Mouse (Mus musculus): ENCODE measurements around the gene Olfr191. TPM values are rescaled to one million over a fixed set of nuclear protein-coding genes. Genes with fewer than 3 reads are reported as not detected.
"Not testable (repeated sequence)": the region's sequence is repeated elsewhere in the genome, so short reads cannot be mapped to it uniquely, and the experiment has no call there.

Olfr191 gene
- polyA plus RNA-seq (2014; fragmentation: Nextera tagmentation; extraction: Ambion mirVana) = not detected in 2 replicates

DNA sequence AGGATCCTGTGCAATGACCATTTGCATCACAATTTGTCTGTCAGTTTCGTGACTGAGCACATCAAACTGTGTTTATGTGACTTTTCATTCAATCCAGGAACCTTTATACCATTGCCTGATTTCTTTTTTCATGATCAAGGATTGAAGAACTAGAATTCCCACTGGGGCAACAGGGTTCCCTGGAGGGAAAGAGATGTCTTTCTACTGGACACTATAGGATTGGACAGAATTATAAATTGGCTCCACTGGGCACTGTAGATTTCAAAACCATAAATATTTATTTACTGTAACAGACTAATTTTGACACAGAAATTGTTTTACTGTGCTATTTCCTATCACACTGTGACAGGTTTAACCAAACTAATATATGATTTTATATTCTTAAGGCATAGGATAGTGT, at the start of gene Olfr191:
Gene Olfr191 (minus strand): TSS at position 101 of the 400 bp plus-strand sequence.
- 71% methylated on average over 1 of the region's 1 CpGs for WGBS

DNA sequence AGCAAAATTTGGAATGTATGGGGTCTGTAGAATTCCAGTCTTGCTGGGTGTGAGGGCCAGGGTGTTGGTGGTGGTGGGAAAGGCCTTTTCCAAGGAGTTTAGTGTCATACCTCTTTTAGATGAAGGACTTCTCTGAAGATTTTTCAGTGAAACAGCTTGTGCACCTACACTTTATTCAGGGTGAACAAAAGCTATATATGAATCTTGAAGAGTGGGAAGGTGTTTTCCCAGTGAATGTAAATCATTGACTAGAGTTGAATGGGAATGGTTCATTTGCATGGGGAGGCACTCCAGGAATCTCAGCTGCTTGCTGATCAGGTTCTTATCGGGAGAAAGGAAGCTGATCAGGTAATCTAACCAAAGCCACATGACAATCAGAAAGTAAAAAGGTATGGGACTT, 41.1 kb upstream of the Olfr191 start:
- Histone ChIP-seq H3K9me3 (ENCODE audit: control insufficient read depth, low read length) (no peaks in the 10 kb centered on the region), H3K4me3 (ENCODE audit: low read depth, low read length) (no peak overlapping the region), H3K36me3 (ENCODE audit: control insufficient read depth, insufficient read depth, low read length) (no peaks in the 10 kb centered on the region), H3K9ac (ENCODE audit: low read length) (no peak overlapping the region), H3K27ac (replicated peaks; ENCODE audit: low read depth, low read length) (no peak overlapping the region), H3K4me2 (ENCODE audit: low read depth, severe bottlenecking) (no peak overlapping the region), H3K27me3 (ENCODE audit: control insufficient read depth, insufficient read depth, low read length) (no peaks in the 10 kb centered on the region), H3K4me1 (ENCODE audit: control insufficient read depth, insufficient read depth, low read length) (no peaks in the 10 kb centered on the region)
- ATAC-seq (ENCODE audit: insufficient number of reproducible peaks, low FRiP score, low TSS enrichment, low read depth) (no peak), DNase-seq (ENCODE audit: low spot score) (no peak)
- 100% methylated on average over 1 of the region's 1 CpGs for WGBS

More for the DNA sequence above, at the start of gene Olfr191:
- not testable (repeated sequence) for H3K4me1 ChIP-seq (ENCODE audit: control insufficient read depth, insufficient read depth, low read length); H3K27ac ChIP-seq (replicated peaks; ENCODE audit: low read depth, low read length); ATAC-seq (ENCODE audit: insufficient number of reproducible peaks, low FRiP score, low TSS enrichment, low read depth); H3K9me3 ChIP-seq (ENCODE audit: control insufficient read depth, low read length); H3K36me3 ChIP-seq (ENCODE audit: control insufficient read depth, insufficient read depth, low read length); H3K4me3 ChIP-seq (ENCODE audit: low read depth, low read length); H3K4me2 ChIP-seq (ENCODE audit: low read depth, severe bottlenecking); H3K27me3 ChIP-seq (ENCODE audit: control insufficient read depth, insufficient read depth, low read length); DNase-seq (ENCODE audit: low spot score); H3K9ac ChIP-seq (ENCODE audit: low read length)

DNA sequence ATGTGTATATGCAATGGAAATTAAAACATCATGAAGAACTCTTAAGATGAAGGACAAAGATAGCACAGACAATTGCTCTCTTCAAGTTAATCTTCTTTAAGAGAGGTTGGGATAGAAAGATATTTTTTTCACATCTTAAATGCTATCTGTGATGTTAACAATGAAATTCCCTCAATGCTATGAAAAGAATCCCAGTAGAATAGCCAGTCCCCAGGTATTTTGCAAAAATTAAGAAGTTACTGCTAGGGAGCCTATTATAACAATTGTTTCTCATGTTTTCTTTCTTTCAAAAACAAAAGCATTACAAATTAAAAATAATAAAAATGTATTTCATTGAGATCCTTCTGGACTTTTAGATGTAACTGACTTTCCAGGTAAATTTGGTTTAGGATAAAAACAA, 31.3 kb upstream of the Olfr191 start, which contains the start of gene Olfr194:
Gene Olfr194 (minus strand): TSS at position 101 of the 400 bp plus-strand sequence.
- no peak for DNase-seq (ENCODE audit: low spot score)
- no peak within 1 kb of the TSS for H3K4me3 ChIP-seq (ENCODE audit: low read depth, low read length)
- no peaks in the 10 kb centered on the region for H3K36me3 ChIP-seq (ENCODE audit: control insufficient read depth, insufficient read depth, low read length)
- H3K9ac ChIP-seq (ENCODE audit: low read length) = no peak within 1 kb of the TSS
- no peaks in the 10 kb centered on the region for H3K27me3 ChIP-seq (ENCODE audit: control insufficient read depth, insufficient read depth, low read length)
- no peaks in the 10 kb centered on the region for H3K4me1 ChIP-seq (ENCODE audit: control insufficient read depth, insufficient read depth, low read length)
- no peak for ATAC-seq (ENCODE audit: insufficient number of reproducible peaks, low FRiP score, low TSS enrichment, low read depth)
- H3K27ac ChIP-seq (replicated peaks; ENCODE audit: low read depth, low read length) = no peak within 1 kb of the TSS
- no peak within 1 kb of the TSS for H3K4me2 ChIP-seq (ENCODE audit: low read depth, severe bottlenecking)
- no peaks in the 10 kb centered on the region for H3K9me3 ChIP-seq (ENCODE audit: control insufficient read depth, low read length)

DNA sequence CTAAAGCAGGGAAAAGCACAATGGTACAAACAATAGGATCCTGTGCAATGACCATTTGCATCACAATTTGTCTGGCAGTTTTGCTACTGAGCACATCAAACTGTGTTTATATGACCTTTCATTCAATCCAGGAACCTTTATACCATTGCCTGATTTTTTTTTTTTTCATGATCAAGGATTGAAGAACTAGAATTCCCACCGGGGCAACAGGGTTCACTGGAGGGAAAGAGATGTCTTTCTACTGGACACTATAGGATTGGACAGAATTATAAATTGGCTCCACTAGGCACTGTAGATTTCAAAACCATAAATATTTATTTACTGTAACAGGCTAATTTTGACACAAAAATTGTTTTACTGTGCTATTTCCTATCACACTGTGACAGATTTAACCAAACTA, 22.2 kb upstream of the Olfr191 start, which contains the start of gene Olfr193:
Gene Olfr193 (minus strand): TSS at position 101 of the 400 bp plus-strand sequence.
- H3K36me3 ChIP-seq (ENCODE audit: control insufficient read depth, insufficient read depth, low read length) = no peaks in the 10 kb centered on the region
- no peak within 1 kb of the TSS for H3K4me3 ChIP-seq (ENCODE audit: low read depth, low read length)
- WGBS = 82% methylated on average over 1 of the region's 1 CpGs
- H3K9ac ChIP-seq (ENCODE audit: low read length) = no peak within 1 kb of the TSS
- H3K9me3 ChIP-seq (ENCODE audit: control insufficient read depth, low read length) = no peaks in the 10 kb centered on the region
- H3K4me1 ChIP-seq (ENCODE audit: control insufficient read depth, insufficient read depth, low read length) = no peaks in the 10 kb centered on the region
- H3K27ac ChIP-seq (replicated peaks; ENCODE audit: low read depth, low read length) = no peak within 1 kb of the TSS
- DNase-seq (ENCODE audit: low spot score) = no peak
- H3K4me2 ChIP-seq (ENCODE audit: low read depth, severe bottlenecking) = no peak within 1 kb of the TSS
- no peak for ATAC-seq (ENCODE audit: insufficient number of reproducible peaks, low FRiP score, low TSS enrichment, low read depth)
- H3K27me3 ChIP-seq (ENCODE audit: control insufficient read depth, insufficient read depth, low read length) = no peaks in the 10 kb centered on the region

DNA sequence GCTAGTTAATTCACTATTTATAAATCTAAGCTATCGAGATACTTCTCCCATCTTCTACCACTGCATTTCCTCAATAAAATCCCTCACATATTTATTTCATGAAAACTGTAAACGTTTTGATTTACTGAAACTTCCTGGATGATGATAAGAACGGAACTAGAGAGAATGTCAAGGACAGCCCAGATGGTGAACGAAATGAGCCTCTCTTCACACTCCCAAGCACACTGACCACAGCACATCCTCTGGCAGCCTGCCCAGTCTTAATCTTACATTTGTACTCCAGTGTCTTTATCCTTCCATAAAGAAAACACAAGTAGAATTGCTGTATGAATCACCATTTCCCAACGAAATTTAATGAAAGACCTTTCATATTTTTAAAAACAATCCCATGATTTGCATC, 18.9 kb upstream of the Olfr191 start:
- whole genome bisulfite sequencing = 72% methylated on average over 5 of the region's 5 CpGs
- not testable (repeated sequence) for H3K4me3 ChIP-seq (ENCODE audit: low read depth, low read length); H3K27me3 ChIP-seq (ENCODE audit: control insufficient read depth, insufficient read depth, low read length); DNase-seq (ENCODE audit: low spot score); H3K4me2 ChIP-seq (ENCODE audit: low read depth, severe bottlenecking); H3K9ac ChIP-seq (ENCODE audit: low read length); H3K9me3 ChIP-seq (ENCODE audit: control insufficient read depth, low read length); H3K27ac ChIP-seq (replicated peaks; ENCODE audit: low read depth, low read length); ATAC-seq (ENCODE audit: insufficient number of reproducible peaks, low FRiP score, low TSS enrichment, low read depth); H3K4me1 ChIP-seq (ENCODE audit: control insufficient read depth, insufficient read depth, low read length); H3K36me3 ChIP-seq (ENCODE audit: control insufficient read depth, insufficient read depth, low read length)

DNA sequence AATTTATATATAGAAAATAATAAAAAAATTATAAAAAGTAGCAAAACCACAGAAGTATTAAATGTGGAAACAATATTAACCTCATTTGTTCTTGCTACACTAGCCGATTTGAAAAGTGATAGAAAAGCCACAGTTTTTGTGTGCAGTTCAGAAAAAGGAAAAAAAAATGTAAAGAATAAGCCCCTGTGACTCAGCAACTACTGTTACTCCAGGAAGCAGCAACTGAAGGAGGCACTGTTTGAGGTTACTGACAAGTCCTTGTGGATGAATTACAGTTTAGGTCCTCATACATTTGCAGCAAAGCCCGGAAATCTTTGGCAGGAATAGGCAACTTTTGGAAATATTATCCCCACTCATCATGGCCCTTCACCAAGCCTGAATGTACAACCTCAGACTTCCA, 15.7 kb upstream of the Olfr191 start:
- 78% methylated on average over 2 of the region's 2 CpGs for WGBS
- H3K4me3 ChIP-seq (ENCODE audit: low read depth, low read length) = no peak overlapping the region
- H3K27ac ChIP-seq (replicated peaks; ENCODE audit: low read depth, low read length) = no peak overlapping the region
- no peaks in the 10 kb centered on the region for H3K36me3 ChIP-seq (ENCODE audit: control insufficient read depth, insufficient read depth, low read length)
- no peak for DNase-seq (ENCODE audit: low spot score)
- H3K9ac ChIP-seq (ENCODE audit: low read length) = no peak overlapping the region
- H3K9me3 ChIP-seq (ENCODE audit: control insufficient read depth, low read length) = no peaks in the 10 kb centered on the region
- no peak for ATAC-seq (ENCODE audit: insufficient number of reproducible peaks, low FRiP score, low TSS enrichment, low read depth)
- H3K27me3 ChIP-seq (ENCODE audit: control insufficient read depth, insufficient read depth, low read length) = no peaks in the 10 kb centered on the region
- no peaks in the 10 kb centered on the region for H3K4me1 ChIP-seq (ENCODE audit: control insufficient read depth, insufficient read depth, low read length)
- no peak overlapping the region for H3K4me2 ChIP-seq (ENCODE audit: low read depth, severe bottlenecking)

DNA sequence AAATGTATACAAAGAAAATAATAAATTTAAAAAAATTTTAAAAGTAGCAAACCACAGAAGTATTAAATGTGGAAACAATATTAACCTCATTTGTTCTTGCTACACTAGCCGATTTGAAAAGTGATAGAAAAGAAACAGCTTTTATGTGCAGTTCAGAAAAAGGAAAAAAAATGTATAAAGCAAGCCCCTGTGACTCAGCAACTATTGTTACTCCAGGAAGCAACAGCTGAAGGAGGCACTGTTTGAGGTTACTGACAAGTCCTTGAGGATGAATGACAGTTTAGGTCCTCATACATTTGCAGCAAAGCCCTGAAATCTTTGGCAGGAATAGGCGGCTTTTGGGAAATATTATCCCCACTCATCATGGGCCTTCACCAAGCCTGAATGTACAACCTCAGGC, 8.5 kb downstream of the Olfr191 start:
- H3K9ac ChIP-seq (ENCODE audit: low read length); ATAC-seq (ENCODE audit: insufficient number of reproducible peaks, low FRiP score, low TSS enrichment, low read depth); H3K9me3 ChIP-seq (ENCODE audit: control insufficient read depth, low read length); DNase-seq (ENCODE audit: low spot score); H3K4me2 ChIP-seq (ENCODE audit: low read depth, severe bottlenecking); H3K27ac ChIP-seq (replicated peaks; ENCODE audit: low read depth, low read length); H3K4me1 ChIP-seq (ENCODE audit: control insufficient read depth, insufficient read depth, low read length); H3K4me3 ChIP-seq (ENCODE audit: low read depth, low read length); H3K27me3 ChIP-seq (ENCODE audit: control insufficient read depth, insufficient read depth, low read length); H3K36me3 ChIP-seq (ENCODE audit: control insufficient read depth, insufficient read depth, low read length): not testable (repeated sequence)
- 88% methylated on average over 2 of the region's 2 CpGs for WGBS

DNA sequence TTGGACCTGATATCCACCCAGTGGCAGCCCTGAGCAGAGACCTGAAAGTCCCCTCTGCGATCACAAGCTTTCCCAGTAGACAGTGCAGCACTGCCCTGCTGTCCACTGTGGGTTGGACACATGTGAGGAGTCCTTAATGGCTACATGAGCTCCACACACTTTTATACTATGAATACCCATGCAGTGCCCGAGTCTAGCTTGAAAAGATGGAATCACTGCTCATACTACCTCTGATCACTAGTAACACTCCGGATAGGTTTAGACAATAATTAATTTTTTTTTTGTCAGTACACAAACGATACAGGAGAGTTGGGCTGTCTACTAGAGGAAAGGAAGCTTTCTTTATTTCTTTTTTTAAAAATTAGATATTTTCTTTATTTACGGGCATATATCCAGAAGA, 11.7 kb downstream of the Olfr191 start, which contains the start of gene Olfr190:
Gene Olfr190 (minus strand): TSS at position 101 of the 400 bp plus-strand sequence.
- H3K4me3 ChIP-seq (ENCODE audit: low read depth, low read length) = no peak within 1 kb of the TSS

DNA sequence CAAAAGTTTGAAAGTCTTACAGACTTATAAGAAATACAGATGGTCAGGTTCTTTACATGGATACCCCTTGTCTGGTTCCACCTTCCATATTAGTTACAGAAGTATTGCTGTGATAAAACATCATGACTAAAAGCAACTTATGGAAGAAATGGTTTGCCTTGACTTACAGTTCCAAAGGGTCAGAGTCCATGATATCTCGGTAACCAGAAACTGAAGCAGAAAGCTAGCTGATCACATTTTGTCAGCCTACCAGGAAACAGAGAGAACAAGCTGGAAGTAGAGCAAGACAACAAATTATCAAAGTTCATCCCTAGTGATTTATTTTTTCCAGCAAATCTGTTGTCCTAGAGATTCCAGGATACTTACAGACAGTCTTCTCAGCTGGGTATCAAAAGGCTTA, 16.1 kb downstream of the Olfr191 start:
- Histone ChIP-seq H3K4me1 (ENCODE audit: control insufficient read depth, insufficient read depth, low read length) (no peaks in the 10 kb centered on the region), H3K4me2 (ENCODE audit: low read depth, severe bottlenecking) (no peak overlapping the region), H3K4me3 (ENCODE audit: low read depth, low read length) (no peak overlapping the region), H3K27ac (replicated peaks; ENCODE audit: low read depth, low read length) (no peak overlapping the region), H3K36me3 (ENCODE audit: control insufficient read depth, insufficient read depth, low read length) (no peaks in the 10 kb centered on the region), H3K9me3 (ENCODE audit: control insufficient read depth, low read length) (no peaks in the 10 kb centered on the region), H3K9ac (ENCODE audit: low read length) (no peak overlapping the region), H3K27me3 (ENCODE audit: control insufficient read depth, insufficient read depth, low read length) (no peaks in the 10 kb centered on the region)
- no peak for DNase-seq (ENCODE audit: low spot score)
- WGBS = 98% methylated on average over 1 of the region's 1 CpGs
- no peak for ATAC-seq (ENCODE audit: insufficient number of reproducible peaks, low FRiP score, low TSS enrichment, low read depth)

More for the DNA sequence above, 11.7 kb downstream of the Olfr191 start, which contains the start of gene Olfr190:
- Histone ChIP-seq H3K27me3 (ENCODE audit: control insufficient read depth, insufficient read depth, low read length) (no peaks in the 10 kb centered on the region), H3K4me1 (ENCODE audit: control insufficient read depth, insufficient read depth, low read length) (no peaks in the 10 kb centered on the region), H3K27ac (replicated peaks; ENCODE audit: low read depth, low read length) (no peak within 1 kb of the TSS), H3K4me2 (ENCODE audit: low read depth, severe bottlenecking) (no peak within 1 kb of the TSS), H3K9ac (ENCODE audit: low read length) (no peak within 1 kb of the TSS), H3K36me3 (ENCODE audit: control insufficient read depth, insufficient read depth, low read length) (no peaks in the 10 kb centered on the region), H3K9me3 (ENCODE audit: control insufficient read depth, low read length) (no peaks in the 10 kb centered on the region)
- DNase-seq (ENCODE audit: low spot score) (no peak), ATAC-seq (ENCODE audit: insufficient number of reproducible peaks, low FRiP score, low TSS enrichment, low read depth) (no peak)
- 86% methylated on average over 5 of the region's 5 CpGs for WGBS

All from limb, embryonic 11.5 days (tissue).